Mouse (Mus musculus) CH12.LX (cell line): Measurements from ENCODE around the gene Bad.

Experiments
- CHD2 ChIP-seq: IDR thresholded peaks from 2 replicates; pipeline ENCODE4 v1.6.1; 2011; ENCODE audit warnings: low read length, improper control_type of control experiment
- CTCF ChIP-seq, 2 experiments: IDR thresholded peaks in 1 of 2; conservative IDR thresholded peaks in 1 of 2; 2 replicates each; pipeline ENCODE4 v1.5.1; 2011 to 2012; ENCODE audit warnings: low read depth in 2 of 2, low read length in 2 of 2, improper control_type of control experiment in 1 of 2, inconsistent platforms in 1 of 2, mild to moderate bottlenecking in 1 of 2, moderate library complexity in 1 of 2
- EP300 ChIP-seq: IDR thresholded peaks from 2 replicates; pipeline ENCODE4 v1.6.1; 2011; ENCODE audit warnings: low read length, improper control_type of control experiment
- MAZ ChIP-seq: IDR thresholded peaks from 2 replicates; pipeline ENCODE4 v1.6.1; 2012; ENCODE audit warnings: low read depth, mild to moderate bottlenecking, inconsistent platforms, low read length, improper control_type of control experiment, moderate library complexity
- POLR2A ChIP-seq: IDR thresholded peaks from 2 replicates; pipeline ENCODE4 v1.6.1; 2011; ENCODE audit warnings: low read depth, mild to moderate bottlenecking, improper control_type of control experiment, low read length
- SMC3 ChIP-seq: IDR thresholded peaks from 2 replicates; pipeline ENCODE4 v1.6.1; 2011; ENCODE audit warnings: low read depth, low read length, improper control_type of control experiment
- TBP ChIP-seq: conservative IDR thresholded peaks from 2 replicates; pipeline ENCODE4 v1.6.1; 2011; ENCODE audit warnings: low read depth, low read length, improper control_type of control experiment
- UBTF ChIP-seq: IDR thresholded peaks from 2 replicates; pipeline ENCODE4 v1.6.1; 2012; ENCODE audit warnings: low read depth, mild to moderate bottlenecking, inconsistent platforms, low read length, improper control_type of control experiment, moderate library complexity
- ZC3H11A ChIP-seq: IDR thresholded peaks from 2 replicates; pipeline ENCODE4 v1.6.1; 2012; ENCODE audit warnings: low read depth, mild to moderate bottlenecking, inconsistent platforms, low read length, improper control_type of control experiment

- TF ChIP-seq CTCF (conservative IDR thresholded peaks at IDR 0.05 in 1 of 2, IDR thresholded peaks at IDR 0.05 in 1 of 2; ENCODE audit: low read depth in 2 of 2, low read length in 2 of 2) (no peak), POLR2A (no peak), ZC3H11A (no peak), CHD2 (no peak), UBTF (no peak), EP300 (no peak), SMC3 (no peak), TBP (no peak), MAZ (no peak)
Observed at GRCm38 (mm10) chr19:6907094-6907493, 34.6 kb upstream of the Bad start.
